Mouse (Mus musculus): ENCODE results near the gene Adap1. TPM values are rescaled to one million over a fixed set of nuclear protein-coding genes. Genes with fewer than 3 reads are reported as not detected.
"Not testable (repeated sequence)": the region's sequence is repeated elsewhere in the genome, so short reads cannot be mapped to it uniquely, and the experiment has no call there.

Gene Adap1
- total RNA-seq, 2 experiments from 2014 or later = 4.5 to 11.6 TPM

DNA sequence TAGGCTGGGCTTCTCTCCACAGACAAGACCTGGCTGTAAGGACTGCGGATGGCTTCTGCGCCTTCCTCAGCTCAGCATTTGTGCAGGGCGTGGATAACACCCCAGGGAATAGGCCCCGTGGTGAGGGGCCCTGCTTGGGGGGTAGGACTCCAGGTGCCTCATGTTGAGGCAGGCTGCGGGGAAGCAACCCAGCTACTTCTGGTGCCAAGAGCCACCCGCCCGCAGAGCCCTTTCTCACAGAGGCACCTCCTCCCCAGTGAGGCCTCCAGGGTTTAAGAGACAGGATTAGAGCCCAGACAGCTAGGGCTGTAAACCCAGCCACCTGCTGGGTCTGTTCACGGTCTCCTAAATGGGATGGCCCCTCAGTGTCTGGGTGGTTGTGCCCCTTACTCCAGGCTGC is 26.2 kb upstream of the Adap1 start:
- no peak for DNase-seq (ENCODE audit: low spot score in 2 of 2)

DNA sequence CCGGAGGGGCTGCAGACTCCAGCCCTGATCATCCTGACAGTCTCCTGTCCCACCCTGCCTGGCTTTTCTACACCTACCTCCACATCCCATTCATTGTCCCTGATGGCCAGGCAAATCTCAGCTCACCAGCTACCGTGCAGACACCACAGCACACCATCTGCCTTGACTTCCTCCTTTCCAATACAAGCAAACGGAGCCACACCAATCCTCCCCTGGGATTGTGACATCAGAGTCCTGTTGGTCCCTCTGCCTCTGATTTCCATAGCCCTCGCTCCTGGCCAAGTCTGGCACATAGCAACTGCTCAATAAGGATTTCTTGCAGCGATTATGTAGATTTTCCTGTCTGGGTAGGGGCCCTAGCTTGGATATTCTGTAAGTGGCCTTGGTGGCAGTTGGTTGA is 25.7 kb upstream of the Adap1 start, which contains the start of gene Cox19:
TSS of gene Cox19 (minus strand) at position 285 of the 400 bp plus-strand sequence.
- DNase-seq (ENCODE audit: low spot score in 2 of 2) = no peak

DNA sequence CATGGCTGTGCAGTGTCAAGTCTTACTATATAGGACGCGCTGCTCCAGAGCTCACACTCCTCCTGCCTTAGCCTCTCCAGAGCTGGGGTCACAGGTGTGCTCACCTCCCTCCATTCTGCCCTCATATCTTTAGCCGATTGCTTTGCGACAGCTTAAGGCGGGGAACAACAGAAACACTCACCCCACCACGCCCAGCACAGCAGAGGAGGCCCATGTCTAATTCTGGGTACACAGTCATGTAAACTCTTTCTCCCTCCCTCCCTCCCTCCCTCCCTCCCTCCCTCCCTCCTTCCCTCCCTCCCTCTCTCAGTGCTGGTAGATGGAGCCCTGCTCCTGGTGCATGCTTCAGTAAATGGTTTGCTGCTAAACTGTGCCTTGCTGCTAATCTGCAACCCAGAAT is 24.3 kb upstream of the Adap1 start:
- no peak for DNase-seq (ENCODE audit: low spot score in 2 of 2)

DNA sequence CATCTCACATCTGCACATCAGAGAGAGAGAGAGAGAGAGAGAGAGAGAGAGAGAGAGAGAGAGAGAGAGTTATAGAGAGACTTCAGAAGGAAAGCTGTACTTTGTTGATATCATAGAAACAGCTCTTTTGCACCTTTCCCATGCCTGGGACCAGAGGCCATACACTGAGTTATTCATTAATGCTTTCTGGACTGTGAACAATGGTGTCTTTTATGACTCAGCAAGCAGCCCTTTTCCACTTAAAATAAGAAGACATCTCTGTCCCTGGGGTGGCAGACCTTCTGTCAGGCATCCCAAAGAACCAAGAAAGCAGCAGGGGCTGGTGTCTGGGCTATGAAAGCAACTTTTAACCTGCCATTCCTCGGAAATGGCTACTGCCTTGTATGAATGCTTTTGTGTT is 21.8 kb upstream of the Adap1 start:
- DNase-seq (ENCODE audit: low spot score in 2 of 2) = no peak

DNA sequence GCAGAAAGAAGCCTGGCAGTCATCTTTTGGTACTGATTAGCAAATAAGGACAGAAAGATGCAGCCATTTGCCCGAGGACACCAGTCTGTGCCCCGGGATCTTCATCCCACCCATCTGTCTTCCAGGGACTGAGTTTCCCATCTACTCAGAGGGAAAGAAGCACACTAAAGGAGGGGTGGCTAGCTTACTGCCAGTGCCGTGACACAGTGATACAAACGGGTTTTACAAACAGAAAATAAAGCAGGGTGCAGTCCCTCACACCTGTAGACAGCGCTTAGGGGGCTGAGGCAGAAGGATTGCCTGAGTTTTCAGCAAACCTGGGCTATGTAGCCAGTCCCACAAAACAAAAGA is 19.9 kb upstream of the Adap1 start:
- DNase-seq (ENCODE audit: low spot score in 2 of 2) = no peak

DNA sequence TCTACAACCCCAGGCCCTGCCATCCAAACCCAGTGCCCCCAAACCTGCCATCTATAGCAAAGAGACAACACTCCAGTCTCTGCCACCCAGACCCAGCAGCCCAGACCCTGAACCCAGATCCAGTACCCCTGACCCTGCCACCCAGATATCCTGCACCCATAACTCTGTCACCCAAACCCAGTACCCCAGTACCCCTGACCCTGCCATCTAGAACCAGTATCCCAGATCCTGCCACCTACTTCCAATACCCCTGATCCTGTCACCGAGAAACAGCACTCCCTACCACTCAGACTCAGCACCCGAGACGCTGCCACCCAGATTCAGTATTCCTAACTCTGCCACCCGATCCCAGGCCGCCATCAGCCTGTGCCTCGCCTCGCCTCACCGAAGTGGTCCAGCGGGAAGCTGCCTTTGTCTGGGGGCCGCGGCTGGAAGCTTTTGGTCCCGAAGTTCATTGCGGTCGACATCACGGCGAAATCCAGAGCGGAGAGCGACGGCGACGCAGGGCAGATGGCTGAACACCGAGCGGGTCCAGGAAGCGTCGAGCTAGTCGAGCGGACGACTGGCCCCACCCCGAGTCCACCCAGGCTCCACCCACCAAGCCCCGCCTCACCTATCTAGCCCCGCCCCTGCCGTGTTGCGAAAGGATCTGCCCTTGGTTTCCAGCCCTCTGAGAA is 19.4 kb upstream of the Adap1 start:
- peak; percentile 98 for DNase-seq (ENCODE audit: low spot score in 2 of 2)

DNA sequence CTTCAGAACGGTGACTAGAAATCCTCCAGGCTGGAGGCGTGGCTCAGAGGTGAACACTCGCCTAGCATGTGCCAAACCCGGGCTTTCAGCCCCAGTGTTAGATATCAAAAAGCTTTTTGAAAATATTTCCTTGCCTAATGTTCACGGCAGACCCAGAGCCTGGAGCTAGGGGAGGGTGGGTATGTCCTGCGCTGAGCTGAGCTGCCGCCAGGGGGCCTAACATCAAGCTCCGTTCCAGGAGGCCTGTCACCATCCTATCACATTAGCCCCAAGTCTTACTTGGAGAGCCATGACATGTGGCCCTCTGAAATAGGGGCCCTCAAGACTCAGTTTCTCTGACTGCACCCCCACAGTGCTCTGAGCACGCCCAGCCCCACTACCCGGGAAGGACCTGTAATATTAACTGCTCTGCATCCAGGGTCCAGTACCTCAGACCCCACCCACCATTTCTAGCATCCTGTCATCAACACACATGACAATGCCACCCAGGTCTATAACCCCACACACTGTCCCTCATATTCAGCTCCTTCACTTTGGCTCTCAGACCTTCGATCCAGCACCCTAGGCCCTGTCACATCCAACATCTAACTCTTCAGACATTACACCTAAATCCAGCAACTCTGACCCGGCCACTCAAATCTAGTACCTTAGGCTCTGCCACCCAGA is 18.7 kb upstream of the Adap1 start:
- DNase-seq (ENCODE audit: low spot score in 2 of 2) = peak; percentile 65 to 72

DNA sequence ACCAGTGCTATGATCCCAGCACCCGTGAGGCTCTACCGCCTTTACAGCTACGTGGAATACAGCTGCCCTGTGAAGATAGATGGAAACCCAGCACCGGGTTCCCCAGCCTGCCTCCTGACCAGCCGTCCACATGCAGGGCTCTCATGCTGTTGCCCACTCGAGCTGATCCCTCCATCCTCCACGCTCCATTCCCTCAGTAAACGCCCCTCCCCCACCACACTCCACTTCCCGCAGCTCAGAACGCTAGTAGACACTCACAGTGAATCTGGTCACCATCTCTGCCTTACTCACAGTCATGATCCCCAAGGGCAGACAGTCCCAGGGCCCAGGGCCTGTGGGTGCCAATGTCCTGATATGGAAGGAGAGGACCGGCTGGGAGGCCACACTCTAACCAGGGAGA is 13.5 kb upstream of the Adap1 start:
- no peak for DNase-seq (ENCODE audit: low spot score in 2 of 2)

DNA sequence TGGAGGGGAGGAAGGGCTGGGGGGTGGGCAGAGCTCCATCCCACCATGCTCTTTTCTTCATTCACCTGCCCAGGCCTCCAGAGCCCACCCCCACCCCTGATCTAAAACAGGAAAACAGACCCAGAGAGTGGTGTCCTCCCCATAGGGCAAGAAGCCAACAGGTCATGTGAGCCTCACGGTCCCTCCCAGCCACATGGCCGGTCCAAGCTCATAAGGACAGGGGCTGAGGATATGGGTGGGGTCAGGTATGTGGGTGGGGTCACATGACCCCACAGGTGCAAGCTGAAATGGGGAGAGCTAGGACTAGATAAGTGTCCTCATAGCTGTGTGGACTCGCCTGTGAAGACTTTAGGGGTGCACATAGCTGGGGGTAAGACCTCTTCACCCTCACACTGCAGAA is 13.0 kb upstream of the Adap1 start:
- no peak for DNase-seq (ENCODE audit: low spot score in 2 of 2)

DNA sequence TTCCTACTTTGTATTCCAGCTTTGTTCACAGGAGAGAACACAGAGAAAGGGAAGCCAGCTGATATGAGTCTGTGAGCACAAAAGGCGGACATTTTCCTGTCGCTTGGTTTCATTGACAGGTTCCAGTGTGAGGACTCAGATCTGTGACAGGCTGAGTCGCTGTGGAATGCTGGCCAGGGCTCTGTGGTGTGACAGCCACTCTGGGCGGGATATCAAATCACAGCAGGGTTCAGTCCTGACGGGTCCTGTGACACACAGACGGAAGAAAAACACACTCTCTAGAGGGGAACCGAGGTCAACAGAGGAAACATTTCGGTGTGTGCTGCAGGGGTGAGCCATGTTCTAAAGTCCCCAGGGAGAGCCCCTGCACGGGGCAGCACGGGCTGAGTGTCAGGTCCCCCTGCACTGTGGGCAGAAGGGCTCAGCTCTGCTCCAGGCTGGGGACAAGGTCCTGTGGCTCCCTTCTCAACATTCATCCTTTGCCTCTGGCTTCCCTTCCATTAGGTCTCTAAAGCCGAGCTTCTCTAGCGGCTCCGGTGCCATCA is 12.5 kb upstream of the Adap1 start:
- no peak for DNase-seq (ENCODE audit: low spot score in 2 of 2)

DNA sequence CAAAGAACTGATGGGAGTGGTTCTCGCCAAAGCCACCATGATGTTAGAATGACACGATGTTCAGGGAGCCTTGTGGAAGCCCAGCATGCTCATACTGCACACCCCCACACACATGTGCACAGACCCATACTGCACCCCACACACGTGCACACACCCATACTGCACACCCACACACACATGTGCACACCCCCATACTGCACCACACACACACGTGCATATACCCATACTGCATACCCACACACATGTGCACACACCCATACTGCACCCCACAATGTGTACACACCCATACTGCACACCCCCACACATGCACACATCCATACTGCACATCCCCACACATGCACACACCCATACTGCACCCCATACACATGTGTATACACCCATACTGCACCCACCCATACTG is 10.2 kb upstream of the Adap1 start:
- no peak for DNase-seq (ENCODE audit: low spot score in 2 of 2)

DNA sequence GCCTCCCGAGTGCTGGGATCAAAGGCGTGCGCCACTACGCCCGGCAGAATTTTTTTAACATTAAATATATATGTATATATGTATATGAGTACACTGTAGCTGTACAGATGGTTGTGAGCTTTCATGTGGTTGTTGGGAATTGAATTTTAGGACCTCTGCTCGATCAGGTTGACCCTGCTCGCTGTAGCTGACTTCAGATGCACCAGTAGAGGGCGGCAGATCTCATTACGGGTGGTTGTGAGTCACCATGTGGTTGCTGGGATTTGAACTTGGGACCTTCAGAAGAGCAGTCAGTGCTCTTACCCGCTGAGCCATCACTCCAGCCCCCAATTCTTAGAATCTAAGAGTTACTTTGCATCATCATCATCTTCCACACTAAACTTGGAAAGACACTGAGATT is 9.0 kb upstream of the Adap1 start:
- not testable (repeated sequence) for DNase-seq (ENCODE audit: low spot score in 2 of 2)

DNA sequence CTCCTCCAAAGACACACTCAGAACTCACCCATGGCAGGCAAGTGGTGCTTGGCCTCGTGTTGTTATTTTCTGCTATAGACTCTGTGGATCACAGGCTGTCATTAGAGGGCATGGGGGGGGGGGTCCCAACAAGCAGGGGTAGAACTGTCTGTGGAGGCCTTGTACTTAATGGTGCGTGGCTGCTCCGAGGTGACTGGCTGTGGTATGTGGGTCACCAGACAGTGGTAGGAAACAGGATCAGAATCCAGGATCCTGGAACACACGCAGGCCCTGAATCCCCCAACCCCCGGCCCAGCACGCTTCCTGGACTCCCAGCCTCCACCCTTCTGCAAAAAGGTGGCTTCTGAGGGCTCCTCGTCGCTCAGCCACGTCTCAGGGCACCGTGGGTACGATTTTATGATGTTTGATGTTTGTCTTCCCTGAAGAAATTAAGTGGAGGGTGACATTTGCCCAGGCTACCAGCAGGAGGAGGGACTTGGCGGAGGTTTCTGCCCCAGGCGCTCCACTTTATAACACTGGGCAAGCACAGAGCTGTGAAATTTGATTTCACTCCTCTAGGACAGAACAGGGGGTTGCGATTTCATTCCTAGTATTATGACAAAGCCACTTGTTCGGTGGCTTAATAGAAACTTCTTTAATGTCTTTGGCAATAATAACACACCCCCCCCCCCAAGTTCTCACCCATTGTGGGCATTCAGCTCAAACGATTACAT is 8.0 kb upstream of the Adap1 start:
- no peak for DNase-seq (ENCODE audit: low spot score in 2 of 2)

DNA sequence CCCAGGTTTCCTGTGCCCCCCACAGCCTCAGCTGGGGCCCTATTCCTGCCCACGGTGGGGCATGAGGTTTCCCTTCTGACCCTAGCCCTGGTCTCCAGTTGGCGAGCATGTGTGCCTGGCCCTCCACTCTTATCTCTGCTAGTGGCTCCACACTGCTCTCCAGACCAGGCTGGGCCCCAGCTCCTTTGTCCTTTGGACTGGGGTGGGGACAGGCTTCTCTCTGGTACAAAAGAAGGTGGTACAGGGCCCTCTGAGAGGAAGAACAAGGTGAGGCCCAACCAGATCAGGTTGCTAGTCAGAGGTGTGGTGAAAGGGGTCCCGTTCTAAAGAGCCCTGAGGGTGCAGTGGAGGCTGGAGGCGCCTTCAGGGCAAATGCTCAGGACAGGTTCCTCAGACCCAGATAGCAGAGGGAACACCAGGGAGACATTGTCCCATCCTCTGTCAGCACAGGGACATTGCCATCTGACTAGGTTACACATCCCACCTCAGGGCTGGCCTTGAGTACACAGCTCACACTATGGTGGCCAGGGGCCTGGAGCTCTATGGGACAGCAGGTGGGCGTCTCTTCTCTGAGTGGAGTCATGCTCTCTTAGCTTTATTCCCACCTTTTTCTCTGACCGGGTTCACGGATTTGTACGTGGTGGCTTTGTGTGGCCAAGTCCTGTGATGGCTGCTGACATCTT is 7.3 kb upstream of the Adap1 start:
- DNase-seq (ENCODE audit: low spot score in 2 of 2) = no peak

DNA sequence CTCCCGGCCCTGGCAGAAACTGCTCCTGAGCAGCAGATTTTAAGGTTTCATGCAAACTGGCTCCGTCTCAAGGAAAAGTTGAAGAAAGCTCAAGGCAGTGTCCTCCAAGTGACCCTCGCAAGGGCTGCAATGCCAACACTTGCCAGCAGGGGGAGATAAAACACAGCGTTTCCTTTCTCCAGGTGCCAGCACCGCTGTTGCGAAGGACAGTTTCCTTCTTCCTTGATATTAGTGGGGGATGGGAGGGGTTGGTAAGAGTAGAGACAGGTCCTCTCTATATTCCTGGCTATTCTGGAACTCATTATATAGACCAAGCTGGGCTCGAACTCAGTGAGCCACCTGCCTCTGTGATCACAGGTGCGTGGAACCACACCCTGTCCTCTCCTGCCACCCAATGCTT is 6.3 kb upstream of the Adap1 start:
- peak; percentile 82 to 86 for DNase-seq (ENCODE audit: low spot score in 2 of 2)

DNA sequence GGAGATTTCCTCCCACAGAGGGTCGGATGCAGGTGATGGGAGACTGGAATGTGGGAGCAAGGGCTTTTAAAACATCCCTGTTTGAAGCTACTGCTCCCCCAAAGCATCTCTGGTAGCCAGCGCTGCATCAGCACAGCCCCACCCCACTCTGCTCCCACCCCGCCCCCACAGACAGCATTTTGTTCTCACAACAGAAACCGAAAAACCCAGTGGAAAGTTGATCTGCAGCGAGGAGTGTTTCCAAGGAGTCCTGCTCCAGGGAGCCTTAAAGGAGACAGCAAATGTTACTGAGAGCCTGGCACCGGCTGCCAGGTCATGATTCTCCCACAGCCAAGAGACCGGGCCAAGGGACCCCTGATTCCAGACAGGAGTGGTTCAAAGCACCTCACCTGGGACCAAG is 5.3 kb upstream of the Adap1 start:
- no peak for DNase-seq (ENCODE audit: low spot score in 2 of 2)

DNA sequence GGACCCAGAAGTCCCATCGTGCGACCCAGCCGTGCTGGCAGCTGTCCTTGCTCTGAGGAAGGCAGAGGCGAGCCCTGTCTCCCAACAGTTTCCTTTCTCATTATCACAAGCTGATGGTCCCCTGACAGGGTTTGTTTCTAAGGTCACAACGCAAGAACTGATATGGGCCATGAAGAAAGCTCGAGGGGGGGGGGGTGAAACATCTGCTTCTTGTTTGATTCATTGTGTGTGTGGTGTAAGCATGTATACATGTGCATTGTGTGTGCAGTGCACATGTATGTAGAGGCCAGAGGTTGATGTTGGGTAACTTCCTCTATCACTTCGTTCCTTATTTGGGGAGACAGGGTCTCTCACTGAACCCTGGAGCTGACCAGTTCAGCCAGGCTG is 2.2 kb upstream of the Adap1 start:
- no peak for DNase-seq (ENCODE audit: low spot score in 2 of 2)

DNA sequence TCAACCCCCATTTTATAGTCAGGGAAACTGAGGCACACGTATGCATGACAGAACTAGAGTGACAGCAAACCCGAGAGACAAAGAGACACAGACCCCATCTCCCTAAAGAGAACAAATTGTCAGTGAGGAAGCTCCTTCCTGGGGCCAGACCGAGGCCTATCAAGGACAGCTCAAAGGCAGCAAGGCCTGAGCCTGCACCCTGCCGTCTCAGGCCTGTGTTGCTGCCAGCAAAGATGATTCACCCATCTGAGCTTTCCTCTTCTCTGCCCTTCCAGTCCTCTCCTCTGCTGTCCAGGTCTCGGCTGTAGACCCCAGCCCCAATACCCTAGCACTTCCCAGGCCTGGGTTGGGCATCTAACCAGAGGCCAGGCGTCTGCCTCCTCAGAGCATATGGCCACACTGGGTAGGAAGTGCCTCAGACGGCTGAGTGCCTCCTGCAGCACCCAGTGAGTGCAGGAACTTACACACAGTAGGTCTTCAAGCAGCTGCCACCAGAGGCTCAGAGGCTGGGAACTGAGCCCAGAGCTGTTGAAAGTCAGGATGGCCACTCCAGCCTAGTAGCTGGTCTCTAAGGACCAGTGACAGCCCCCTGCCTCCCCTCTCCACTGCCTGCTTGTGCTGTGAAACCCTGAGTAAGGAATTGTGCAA is 1.7 kb upstream of the Adap1 start:
- no peak for DNase-seq (ENCODE audit: low spot score in 2 of 2)

DNA sequence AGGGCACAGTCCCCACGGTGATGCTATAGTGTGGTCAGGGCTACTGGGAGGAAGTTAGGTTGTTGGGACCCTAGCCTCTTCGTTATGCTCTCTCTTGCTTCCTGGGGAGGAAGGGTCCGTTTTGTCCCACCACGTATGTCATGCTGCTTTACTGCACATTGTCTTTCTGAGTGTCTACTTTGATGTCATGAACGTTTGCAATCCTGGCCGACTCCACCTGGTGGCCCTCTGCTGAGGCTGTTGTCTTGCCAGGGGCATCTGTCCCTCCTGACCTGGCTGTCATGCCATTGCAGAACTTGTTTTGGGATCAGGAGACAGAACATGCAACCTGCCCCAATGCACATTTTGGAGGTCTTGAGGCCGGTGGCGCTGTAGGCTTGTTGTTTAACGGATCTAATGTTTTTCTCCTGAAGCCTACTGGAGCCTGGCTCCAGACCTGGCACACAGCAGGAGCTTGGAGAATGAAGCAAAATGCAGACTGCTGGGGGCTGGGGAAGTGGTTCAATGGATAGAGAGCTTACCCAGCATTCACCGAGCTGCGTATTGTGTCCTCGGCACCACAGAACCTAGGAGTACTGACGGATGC is 782 bp upstream of the Adap1 start:
- no peak for DNase-seq (ENCODE audit: low spot score in 2 of 2)

DNA sequence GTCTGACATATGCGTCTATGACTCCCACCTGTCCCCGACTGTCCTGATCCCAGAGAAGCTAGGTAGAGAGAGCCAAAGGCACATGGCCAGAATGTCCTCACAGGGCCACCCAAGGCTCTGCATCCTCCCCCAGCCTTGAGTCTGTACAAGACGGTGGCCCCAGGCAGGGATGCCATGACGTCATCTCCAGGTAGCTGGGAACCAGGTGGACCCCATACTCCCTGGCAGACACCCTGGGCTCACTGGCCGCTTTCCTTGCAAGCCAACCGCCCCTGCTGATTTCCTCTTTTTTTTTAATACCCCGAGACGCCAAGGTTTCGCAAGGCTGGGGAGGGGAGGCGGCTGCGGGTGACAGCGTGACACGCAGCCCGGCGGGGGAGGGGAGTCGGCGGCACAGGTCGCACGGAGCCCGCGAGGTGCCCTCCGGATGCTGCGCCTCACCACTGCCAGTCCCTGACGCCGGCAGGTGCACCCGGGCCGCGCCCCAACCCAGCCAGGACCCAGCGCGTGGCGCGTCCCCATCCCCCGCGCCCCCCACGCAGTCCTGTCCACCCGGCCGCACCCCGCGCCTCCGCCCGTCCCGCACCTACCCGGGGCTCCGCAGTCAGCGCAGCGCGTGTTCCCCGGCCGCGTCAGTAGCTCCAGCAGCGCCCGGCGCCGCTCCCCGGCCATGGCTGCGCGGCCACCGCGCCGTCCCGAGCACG is 579 bp downstream of the Adap1 start:
- peak in 1 of 2 experiments; percentile 38 for DNase-seq (ENCODE audit: low spot score in 2 of 2)

Measured in adrenal gland, adult 18-20 months (tissue).